Comparison of ENCODE assay signal across 20 mouse cellular contexts in genomic region chr9:21408624-21409023, GRCm38 (mm10). TPM values are rescaled to one million over a fixed set of nuclear protein-coding genes. Genes with fewer than 3 reads are reported as not detected.
A peak's percentile ranks its signal among the peaks of the same experiment; 100 is the strongest.
DNase-seq lines count a peak whose midpoint lies in the region; ATAC-seq and TF ChIP-seq lines count a peak whose summit lies in the region.
"Had no signal": no experiment of that assay in that cellular context is flagged by ENCODE, and none has a peak within 500 bp of the region (broad histone marks: within the 10 kb centered on the region; RNA-seq: fewer than 3 reads in every experiment).

No protein-coding gene starts in this region.

- H3K4me2 ChIP-seq in midbrain, embryonic 12.5 days (replicated peaks), result no peak overlapping the region
- H3K4me2 ChIP-seq in midbrain, embryonic 15.5 days, result no peak overlapping the region
- H3K4me2 ChIP-seq: embryonic facial prominence, embryonic 13.5 days; embryonic facial prominence, embryonic 15.5 days; forebrain, embryonic 12.5 days had no signal

- H3K27ac ChIP-seq in midbrain, embryonic 12.5 days (replicated peaks), result peak overlapping the region; percentile 15; the same call in 1 of the 2 replicates
- no peak overlapping the region for H3K27ac ChIP-seq in midbrain, embryonic 15.5 days
- H3K27ac ChIP-seq in testis, adult 2 months (ENCODE audit: control insufficient read depth, insufficient read depth, low read depth, low read length), result no peak overlapping the region
- H3K27ac ChIP-seq: embryonic facial prominence, embryonic 13.5 days; embryonic facial prominence, embryonic 15.5 days; forebrain, embryonic 10.5 days had no signal

- H3K9ac ChIP-seq in midbrain, embryonic 12.5 days (replicated peaks), result no peak overlapping the region
- H3K9ac ChIP-seq in midbrain, embryonic 15.5 days, result no peak overlapping the region
- H3K9ac ChIP-seq: embryonic facial prominence, embryonic 13.5 days; embryonic facial prominence, embryonic 15.5 days; forebrain, embryonic 12.5 days had no signal

- no peak for ATAC-seq in midbrain, embryonic 12.5 days (ENCODE audit: low FRiP score, low read depth)
- ATAC-seq in midbrain, embryonic 15.5 days (replicated peaks), result no peak
- ATAC-seq: CD4-positive, CD25-positive, alpha-beta regulatory T cell, adult 4 months; forebrain, embryonic 14.5 days; forebrain, embryonic 16.5 days had no signal

- peak; percentile 21 for DNase-seq in cerebellum, adult 9-10 months
- no peak for DNase-seq in cerebellum, postnatal 4 days (ENCODE audit: low spot score in 2 of 2)
- DNase-seq in testis, postnatal 10 days (ENCODE audit: low spot score), result no peak
- no peak for DNase-seq in heart, postnatal 4 days
- DNase-seq: B cell, adult 2 months; cerebellum, adult 11 months; cerebellum, adult 18-20 months; cerebellum, adult 8-10 months; cerebellum, postnatal 25 days had no signal

- H3K4me3 ChIP-seq in midbrain, embryonic 12.5 days, result no peak overlapping the region
- H3K4me3 ChIP-seq in midbrain, embryonic 15.5 days, result no peak overlapping the region
- H3K4me3 ChIP-seq in testis, adult 2 months (ENCODE audit: control insufficient read depth, low read depth, low read length), result peak overlapping the region; percentile 28
- H3K4me3 ChIP-seq: embryonic facial prominence, embryonic 13.5 days; embryonic facial prominence, embryonic 15.5 days; erythroblast, embryonic 14.5 days; forebrain, embryonic 10.5 days; forebrain, embryonic 12.5 days had no signal

- H3K4me1 ChIP-seq in midbrain, embryonic 12.5 days, result peaks cover 14% of the 10 kb centered on the region
- H3K4me1 ChIP-seq in midbrain, embryonic 15.5 days, result peaks cover 22% of the 10 kb centered on the region
- H3K4me1 ChIP-seq in testis, adult 2 months (ENCODE audit: control insufficient read depth, insufficient read depth, low read length), result peaks cover 3% of the 10 kb centered on the region

- TF ChIP-seq CTCF in testis, adult 2 months (IDR thresholded peaks at IDR 0.05; ENCODE audit: control insufficient read depth, insufficient read depth, insufficient replicate concordance, low read depth, low read length), result no peak

- 78% methylated on average over 7 of the region's 7 CpGs for WGBS in midbrain, embryonic 12.5 days
- 76% methylated on average over 7 of the region's 7 CpGs for WGBS in midbrain, embryonic 15.5 days

- peaks cover 34% of the 10 kb centered on the region for H3K36me3 ChIP-seq in midbrain, embryonic 12.5 days
- H3K36me3 ChIP-seq in midbrain, embryonic 15.5 days (replicated peaks), result peaks cover 26% of the 10 kb centered on the region
- peaks cover 2% of the 10 kb centered on the region; the same call in 1 of the 2 replicates for H3K36me3 ChIP-seq in testis, adult 2 months (ENCODE audit: control insufficient read depth, insufficient read depth, low read length)

- no peaks in the 10 kb centered on the region for H3K9me3 ChIP-seq in midbrain, embryonic 12.5 days
- H3K9me3 ChIP-seq in midbrain, embryonic 15.5 days, result no peaks in the 10 kb centered on the region
- H3K9me3 ChIP-seq: embryonic facial prominence, embryonic 13.5 days; embryonic facial prominence, embryonic 15.5 days; forebrain, embryonic 10.5 days; forebrain, embryonic 12.5 days had no signal

- no peaks in the 10 kb centered on the region for H3K27me3 ChIP-seq in midbrain, embryonic 12.5 days
- H3K27me3 ChIP-seq in midbrain, embryonic 15.5 days (replicated peaks), result no peaks in the 10 kb centered on the region
- H3K27me3 ChIP-seq in testis, adult 2 months (ENCODE audit: control insufficient read depth, insufficient read depth, low read length), result no peaks in the 10 kb centered on the region
- H3K27me3 ChIP-seq: embryonic facial prominence, embryonic 13.5 days; embryonic facial prominence, embryonic 15.5 days; forebrain, embryonic 12.5 days had no signal

- TF ChIP-seq POLR2A in testis, adult 2 months (IDR thresholded peaks at IDR 0.05; ENCODE audit: control insufficient read depth, low read depth, low read length), result no peak

RNA-seq across cellular contexts. Expression of gene Qtrt1, which starts 3.0 kb away (rescaled TPM):
- 45.3 and 50.7 TPM in 2 replicates for polyA plus RNA-seq in midbrain, embryonic 12.5 days (2016; fragmentation: Nextera tagmentation; extraction: Ambion mirVana)
- 59.0 and 59.3 TPM in 2 replicates for polyA plus RNA-seq in midbrain, embryonic 15.5 days (2015; fragmentation: Nextera tagmentation; extraction: Ambion mirVana)
- polyA plus RNA-seq in testis, adult 2 months (2012; rRNA removed), result 19.6 and 23.2 TPM in 2 replicates
- 10 to 100 TPM; 11.3 to 13.3 TPM for total RNA-seq in heart, postnatal 4 days (2021)

RNA-seq across cellular contexts. Expression of gene Dnm2, which starts 16.1 kb away (rescaled TPM):
- polyA plus RNA-seq in midbrain, embryonic 12.5 days (2016; fragmentation: Nextera tagmentation; extraction: Ambion mirVana), result 76.6 and 76.7 TPM in 2 replicates
- 71.5 and 74.9 TPM in 2 replicates for polyA plus RNA-seq in midbrain, embryonic 15.5 days (2015; fragmentation: Nextera tagmentation; extraction: Ambion mirVana)
- polyA plus RNA-seq in testis, adult 2 months (2012; rRNA removed), result 158 and 183 TPM in 2 replicates
- total RNA-seq in heart, postnatal 4 days (2021), result 10 to 100 TPM; 83.9 to 86.7 TPM

RNA-seq across cellular contexts. Expression of gene Ilf3, which starts 41.0 kb away (rescaled TPM):
- polyA plus RNA-seq in midbrain, embryonic 12.5 days (2016; fragmentation: Nextera tagmentation; extraction: Ambion mirVana), result 314 and 322 TPM in 2 replicates
- polyA plus RNA-seq in midbrain, embryonic 15.5 days (2015; fragmentation: Nextera tagmentation; extraction: Ambion mirVana), result 246 and 256 TPM in 2 replicates
- 81.9 and 82.1 TPM in 2 replicates for polyA plus RNA-seq in testis, adult 2 months (2012; rRNA removed)
- total RNA-seq in heart, postnatal 4 days (2021), result 10 to 100 TPM; 79.5 to 80.1 TPM
